Mouse (Mus musculus): ENCODE results near the gene Nt5e. TPM values are rescaled to one million over a fixed set of nuclear protein-coding genes. Genes with fewer than 3 reads are reported as not detected.

The Nt5e gene
- polyA plus RNA-seq, 1 experiment from 2014 or later: 3.9 TPM

DNA sequence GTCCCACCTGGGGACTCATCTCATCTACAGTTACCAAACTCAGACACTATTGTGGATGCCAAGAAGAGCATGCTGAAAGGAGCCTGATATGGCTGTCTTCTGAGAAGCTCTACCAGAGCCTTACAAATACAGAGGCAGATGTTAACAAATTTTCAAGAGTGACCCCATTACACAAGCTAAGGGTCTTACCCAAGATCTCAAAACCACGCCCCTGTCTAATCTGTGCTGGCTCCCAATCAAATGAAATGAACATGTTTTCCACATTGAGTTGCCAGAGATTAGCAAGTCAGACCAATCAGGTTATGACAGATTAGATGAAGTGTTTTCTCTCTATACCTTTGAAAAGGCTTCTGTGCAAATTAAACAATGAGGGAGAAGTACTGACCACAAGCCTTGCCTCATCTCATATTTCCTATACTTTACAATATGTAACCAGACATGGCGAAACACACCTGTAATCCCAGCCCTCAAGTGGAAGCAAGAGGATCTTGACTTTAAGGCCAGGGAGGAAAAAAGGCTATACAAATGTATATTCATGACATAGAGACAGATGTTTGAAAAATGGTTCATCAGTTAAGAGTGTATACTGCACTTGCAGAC lies 19.9 kb upstream of the Nt5e start:
- Histone ChIP-seq H3K9me3 (ENCODE audit: low read length) (no peaks in the 10 kb centered on the region), H3K36me3 (ENCODE audit: insufficient read depth, low read length) (no peaks in the 10 kb centered on the region), H3K27ac (ENCODE audit: low read length) (no peak overlapping the region), H3K4me1 (ENCODE audit: insufficient read depth, low read length) (no peaks in the 10 kb centered on the region), H3K9ac (replicated peaks; ENCODE audit: low read length) (no peak overlapping the region), H3K27me3 (ENCODE audit: insufficient read depth, low read length) (no peaks in the 10 kb centered on the region), H3K4me2 (replicated peaks; ENCODE audit: low read depth, low read length) (no peak overlapping the region), H3K4me3 (ENCODE audit: low read length) (no peak overlapping the region)
- ATAC-seq (ENCODE audit: low FRiP score, low TSS enrichment): no peak
- 90% methylated on average over 2 of the region's 2 CpGs for WGBS

DNA sequence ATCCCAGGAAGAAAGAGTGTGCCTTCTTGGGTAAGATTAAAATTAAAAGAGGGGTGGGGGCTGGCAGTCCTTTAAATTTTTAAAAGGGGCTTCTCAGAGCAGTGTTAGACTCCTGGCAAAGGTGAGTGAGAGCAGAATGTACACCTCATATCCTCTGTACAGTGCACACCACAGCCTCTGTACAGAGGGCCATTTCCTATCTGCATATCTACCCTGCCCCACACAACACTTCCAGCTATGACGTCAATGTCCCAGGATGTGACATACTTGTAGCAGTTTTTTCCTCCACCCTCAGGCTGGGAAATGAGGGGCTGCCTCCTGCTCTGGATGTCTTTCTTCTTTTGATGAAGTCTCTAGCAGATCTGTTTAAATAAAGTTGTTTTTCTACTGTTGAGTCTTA lies 17.9 kb upstream of the Nt5e start:
- no peak for ATAC-seq (ENCODE audit: low FRiP score, low TSS enrichment)

DNA sequence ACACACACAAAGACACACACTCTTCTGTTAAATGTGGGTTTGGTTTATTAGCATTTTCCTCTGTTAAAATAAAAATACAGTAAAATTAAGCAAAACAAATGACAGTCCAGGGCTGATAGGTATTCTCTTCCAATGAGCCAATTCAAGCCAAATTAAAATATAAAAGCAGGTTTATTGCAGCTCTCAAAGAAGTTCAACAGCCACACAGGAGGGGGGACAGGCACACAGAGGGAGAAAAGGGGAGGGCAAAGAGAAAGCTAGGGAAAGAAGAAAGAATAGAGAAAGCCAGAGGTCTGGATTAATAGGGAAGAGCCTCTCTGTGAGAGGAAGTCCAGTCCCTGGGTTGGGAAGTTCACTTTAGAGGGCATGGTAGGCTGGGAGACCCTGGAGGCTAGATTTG lies 7.8 kb upstream of the Nt5e start:
- Histone ChIP-seq H3K36me3 (ENCODE audit: insufficient read depth, low read length) (no peaks in the 10 kb centered on the region), H3K27me3 (ENCODE audit: insufficient read depth, low read length) (no peaks in the 10 kb centered on the region), H3K9ac (replicated peaks; ENCODE audit: low read length) (no peak overlapping the region), H3K4me2 (replicated peaks; ENCODE audit: low read depth, low read length) (no peak overlapping the region), H3K4me1 (ENCODE audit: insufficient read depth, low read length) (no peaks in the 10 kb centered on the region), H3K9me3 (ENCODE audit: low read length) (peaks cover 3% of the 10 kb centered on the region; the same call in 1 of the 2 replicates), H3K27ac (ENCODE audit: low read length) (no peak overlapping the region), H3K4me3 (ENCODE audit: low read length) (no peak overlapping the region)
- ATAC-seq (ENCODE audit: low FRiP score, low TSS enrichment): no peak

More for the DNA sequence above, 17.9 kb upstream of the Nt5e start:
- Histone ChIP-seq H3K36me3 (ENCODE audit: insufficient read depth, low read length) (no peaks in the 10 kb centered on the region), H3K9ac (replicated peaks; ENCODE audit: low read length) (no peak overlapping the region), H3K27me3 (ENCODE audit: insufficient read depth, low read length) (no peaks in the 10 kb centered on the region), H3K4me3 (ENCODE audit: low read length) (no peak overlapping the region), H3K4me2 (replicated peaks; ENCODE audit: low read depth, low read length) (no peak overlapping the region), H3K4me1 (ENCODE audit: insufficient read depth, low read length) (no peaks in the 10 kb centered on the region), H3K27ac (ENCODE audit: low read length) (no peak overlapping the region), H3K9me3 (ENCODE audit: low read length) (no peaks in the 10 kb centered on the region)
- 62% methylated on average over 1 of the region's 1 CpGs for WGBS

DNA sequence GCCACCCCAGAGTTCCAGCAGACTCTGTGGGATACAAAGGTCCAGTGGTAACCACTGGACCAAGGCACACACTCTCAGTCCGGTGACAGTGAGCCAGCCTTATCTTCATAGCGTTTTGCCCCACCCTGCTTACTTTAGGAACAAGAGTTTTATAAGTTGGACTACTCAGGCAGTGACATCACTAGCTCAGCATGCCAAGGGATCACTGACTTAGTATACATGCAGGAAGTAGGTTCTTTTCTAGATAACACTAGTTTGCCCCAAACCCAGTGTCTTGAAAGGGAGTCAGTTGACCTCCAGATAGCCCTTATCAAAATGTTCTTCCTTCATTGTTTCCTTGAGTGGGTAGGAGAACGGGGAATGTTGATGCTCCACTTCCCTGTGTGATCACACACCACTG lies 2.4 kb upstream of the Nt5e start:
- H3K4me3 ChIP-seq (ENCODE audit: low read length): no peak overlapping the region
- no peak overlapping the region for H3K9ac ChIP-seq (replicated peaks; ENCODE audit: low read length)
- peaks cover 19% of the 10 kb centered on the region for H3K27me3 ChIP-seq (ENCODE audit: insufficient read depth, low read length)
- no peak overlapping the region for H3K27ac ChIP-seq (ENCODE audit: low read length)
- no peaks in the 10 kb centered on the region for H3K36me3 ChIP-seq (ENCODE audit: insufficient read depth, low read length)
- peaks cover 3% of the 10 kb centered on the region; the same call in 1 of the 2 replicates for H3K9me3 ChIP-seq (ENCODE audit: low read length)
- H3K4me2 ChIP-seq (replicated peaks; ENCODE audit: low read depth, low read length): no peak overlapping the region
- 92% methylated on average over 3 of the region's 3 CpGs for WGBS
- 0 out of 2 replicates have a peak, but pooled peaks cover 8% of the 10 kb centered on the region for H3K4me1 ChIP-seq (ENCODE audit: insufficient read depth, low read length)
- ATAC-seq (ENCODE audit: low FRiP score, low TSS enrichment): no peak

DNA sequence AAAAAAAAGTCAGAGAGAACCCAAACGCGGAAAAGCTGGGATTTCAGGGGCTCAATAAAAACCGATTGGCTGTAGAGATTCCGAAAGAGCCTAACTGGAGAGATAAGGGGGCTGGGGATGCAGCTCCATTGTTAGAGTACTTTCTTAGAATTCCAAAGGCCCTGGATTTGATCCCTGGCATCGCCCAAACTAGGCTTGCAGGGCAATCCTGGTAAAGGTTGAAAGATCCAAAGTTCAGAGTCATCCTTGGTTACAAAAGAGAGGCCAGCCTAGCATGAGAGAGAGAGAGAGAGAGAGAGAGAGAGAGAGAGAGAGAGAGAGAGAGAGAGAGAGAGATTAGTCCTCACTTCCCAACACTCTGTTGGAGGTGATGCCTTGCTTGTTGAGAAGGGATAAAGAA lies 1.7 kb downstream of the Nt5e start:
- ATAC-seq (ENCODE audit: low FRiP score, low TSS enrichment): no peak
- H3K4me2 ChIP-seq (replicated peaks; ENCODE audit: low read depth, low read length): no peak overlapping the region
- WGBS: 29% methylated on average over 5 of the region's 5 CpGs

DNA sequence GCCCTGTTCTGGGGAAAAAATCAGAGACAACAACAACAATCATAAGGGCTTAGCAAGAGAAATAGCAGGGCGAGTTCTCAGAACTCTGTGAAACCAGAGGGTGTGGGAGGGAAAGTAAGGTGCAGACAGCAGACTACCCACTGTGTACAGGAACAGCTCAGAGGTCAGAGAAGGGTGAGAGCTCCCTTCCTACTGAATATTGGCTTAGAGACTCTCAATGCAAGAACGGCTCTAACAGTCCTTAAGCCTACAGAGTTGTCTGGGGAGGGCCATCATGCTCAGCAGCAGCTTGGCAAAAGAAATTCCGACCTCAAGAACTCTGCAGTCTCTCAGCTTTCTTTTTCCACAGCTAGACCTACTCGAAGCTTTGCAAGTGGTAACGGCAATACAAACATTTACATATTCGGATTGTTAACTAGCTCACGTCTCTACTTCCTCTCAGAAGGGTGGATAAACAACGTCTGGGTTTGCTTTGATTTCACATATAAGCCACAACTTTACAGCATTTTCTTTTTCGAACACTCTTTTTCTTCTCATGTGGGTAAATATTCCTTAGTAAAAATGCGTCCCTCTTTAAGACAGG lies 2.3 kb downstream of the Nt5e start:
- Histone ChIP-seq H3K9me3 (ENCODE audit: low read length) (no peaks in the 10 kb centered on the region), H3K4me3 (ENCODE audit: low read length) (no peak overlapping the region), H3K4me1 (ENCODE audit: insufficient read depth, low read length) (0 out of 2 replicates have a peak, but pooled peaks cover 8% of the 10 kb centered on the region), H3K36me3 (ENCODE audit: insufficient read depth, low read length) (no peaks in the 10 kb centered on the region), H3K9ac (replicated peaks; ENCODE audit: low read length) (no peak overlapping the region), H3K27me3 (ENCODE audit: insufficient read depth, low read length) (peaks cover 19% of the 10 kb centered on the region), H3K27ac (ENCODE audit: low read length) (no peak overlapping the region), H3K4me2 (replicated peaks; ENCODE audit: low read depth, low read length) (no peak overlapping the region)
- ATAC-seq (ENCODE audit: low FRiP score, low TSS enrichment): no peak
- 34% methylated on average over 10 of the region's 10 CpGs for WGBS

More for the DNA sequence above, 1.7 kb downstream of the Nt5e start:
- H3K4me3 ChIP-seq (ENCODE audit: low read length): no peak overlapping the region
- peaks cover 19% of the 10 kb centered on the region for H3K27me3 ChIP-seq (ENCODE audit: insufficient read depth, low read length)
- no peak overlapping the region for H3K9ac ChIP-seq (replicated peaks; ENCODE audit: low read length)
- 0 out of 2 replicates have a peak, but pooled peaks cover 8% of the 10 kb centered on the region for H3K4me1 ChIP-seq (ENCODE audit: insufficient read depth, low read length)
- H3K9me3 ChIP-seq (ENCODE audit: low read length): peaks cover 2% of the 10 kb centered on the region; the same call in 1 of the 2 replicates
- no peak overlapping the region for H3K27ac ChIP-seq (ENCODE audit: low read length)
- no peaks in the 10 kb centered on the region for H3K36me3 ChIP-seq (ENCODE audit: insufficient read depth, low read length)

DNA sequence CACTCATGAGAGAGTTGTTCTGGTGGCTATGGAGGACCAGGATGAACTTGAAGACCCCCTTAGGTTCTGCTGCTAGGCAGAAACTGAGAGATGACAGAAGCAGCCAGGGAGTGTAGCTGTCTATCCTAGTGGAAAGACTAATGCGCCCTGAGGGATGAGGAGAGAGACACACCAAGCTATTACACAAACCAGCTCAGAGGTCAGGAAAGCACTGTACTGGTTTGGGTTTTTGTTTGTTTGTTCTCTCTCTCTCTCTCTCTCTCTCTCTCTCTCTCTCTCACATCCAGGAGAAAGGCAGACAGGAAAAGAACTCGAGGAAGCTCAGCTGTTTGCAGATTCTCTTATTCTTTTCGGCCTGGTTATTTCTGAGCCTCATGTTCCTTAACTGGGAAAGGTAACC lies 3.3 kb downstream of the Nt5e start:
- ATAC-seq (ENCODE audit: low FRiP score, low TSS enrichment): no peak
- Histone ChIP-seq H3K4me2 (replicated peaks; ENCODE audit: low read depth, low read length) (no peak overlapping the region), H3K4me3 (ENCODE audit: low read length) (no peak overlapping the region), H3K27me3 (ENCODE audit: insufficient read depth, low read length) (peaks cover 17% of the 10 kb centered on the region), H3K9me3 (ENCODE audit: low read length) (no peaks in the 10 kb centered on the region), H3K9ac (replicated peaks; ENCODE audit: low read length) (no peak overlapping the region), H3K4me1 (ENCODE audit: insufficient read depth, low read length) (0 out of 2 replicates have a peak, but pooled peaks cover 8% of the 10 kb centered on the region), H3K36me3 (ENCODE audit: insufficient read depth, low read length) (no peaks in the 10 kb centered on the region), H3K27ac (ENCODE audit: low read length) (no peak overlapping the region)
- WGBS: 60% methylated on average over 3 of the region's 3 CpGs

DNA sequence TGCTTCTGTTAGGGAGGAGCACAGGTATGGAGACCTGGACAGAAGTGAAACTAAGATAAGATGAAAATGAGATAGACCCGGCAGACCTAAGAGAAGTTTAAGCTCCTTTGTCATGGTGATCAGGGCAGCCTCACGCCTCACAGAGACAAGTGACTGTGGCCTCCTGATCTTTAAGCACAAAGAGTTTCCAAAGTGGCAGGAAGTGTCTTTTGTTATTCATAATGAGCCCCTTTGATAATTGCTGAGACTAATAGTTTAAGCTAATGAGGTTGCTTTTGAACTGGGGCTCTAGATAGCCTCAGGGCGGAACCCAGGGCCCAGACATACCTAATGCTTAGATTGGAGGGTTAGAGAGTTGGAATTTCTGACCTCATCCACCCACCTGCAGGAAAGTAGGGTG lies 5.5 kb downstream of the Nt5e start:
- H3K4me1 ChIP-seq (ENCODE audit: insufficient read depth, low read length): 0 out of 2 replicates have a peak, but pooled peaks cover 8% of the 10 kb centered on the region
- H3K4me2 ChIP-seq (replicated peaks; ENCODE audit: low read depth, low read length): no peak overlapping the region
- H3K9me3 ChIP-seq (ENCODE audit: low read length): no peaks in the 10 kb centered on the region
- no peak overlapping the region for H3K4me3 ChIP-seq (ENCODE audit: low read length)
- H3K27me3 ChIP-seq (ENCODE audit: insufficient read depth, low read length): peaks cover 8% of the 10 kb centered on the region
- 39% methylated on average over 3 of the region's 3 CpGs for WGBS
- no peak overlapping the region for H3K9ac ChIP-seq (replicated peaks; ENCODE audit: low read length)
- H3K36me3 ChIP-seq (ENCODE audit: insufficient read depth, low read length): no peaks in the 10 kb centered on the region
- H3K27ac ChIP-seq (ENCODE audit: low read length): no peak overlapping the region
- no peak for ATAC-seq (ENCODE audit: low FRiP score, low TSS enrichment)

DNA sequence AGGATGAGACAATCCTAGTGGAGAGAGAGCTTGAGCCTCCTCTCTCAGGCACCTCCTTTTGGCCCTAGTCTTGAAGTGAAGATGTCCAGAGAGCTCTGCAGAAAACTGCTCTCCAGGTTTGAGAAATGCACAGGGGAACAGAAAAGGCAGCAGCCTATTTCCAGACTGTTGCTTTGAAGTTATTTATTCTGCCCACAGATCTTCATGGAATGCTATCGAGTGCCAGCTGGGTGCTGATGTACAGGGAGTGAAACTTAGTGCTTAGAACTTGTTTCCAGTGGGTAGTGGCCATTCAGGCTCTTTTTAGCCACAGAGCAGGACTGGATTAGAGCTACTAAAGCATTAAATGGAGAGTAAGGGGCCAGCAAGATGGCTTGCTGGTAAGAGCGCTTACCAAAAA lies 8.8 kb downstream of the Nt5e start:
- Histone ChIP-seq H3K27ac (ENCODE audit: low read length) (no peak overlapping the region), H3K4me1 (ENCODE audit: insufficient read depth, low read length) (no peaks in the 10 kb centered on the region), H3K4me3 (ENCODE audit: low read length) (no peak overlapping the region), H3K27me3 (ENCODE audit: insufficient read depth, low read length) (no peaks in the 10 kb centered on the region), H3K4me2 (replicated peaks; ENCODE audit: low read depth, low read length) (no peak overlapping the region), H3K9me3 (ENCODE audit: low read length) (no peaks in the 10 kb centered on the region), H3K36me3 (ENCODE audit: insufficient read depth, low read length) (no peaks in the 10 kb centered on the region), H3K9ac (replicated peaks; ENCODE audit: low read length) (no peak overlapping the region)
- 38% methylated on average over 1 of the region's 2 CpGs for WGBS
- no peak for ATAC-seq (ENCODE audit: low FRiP score, low TSS enrichment)

DNA sequence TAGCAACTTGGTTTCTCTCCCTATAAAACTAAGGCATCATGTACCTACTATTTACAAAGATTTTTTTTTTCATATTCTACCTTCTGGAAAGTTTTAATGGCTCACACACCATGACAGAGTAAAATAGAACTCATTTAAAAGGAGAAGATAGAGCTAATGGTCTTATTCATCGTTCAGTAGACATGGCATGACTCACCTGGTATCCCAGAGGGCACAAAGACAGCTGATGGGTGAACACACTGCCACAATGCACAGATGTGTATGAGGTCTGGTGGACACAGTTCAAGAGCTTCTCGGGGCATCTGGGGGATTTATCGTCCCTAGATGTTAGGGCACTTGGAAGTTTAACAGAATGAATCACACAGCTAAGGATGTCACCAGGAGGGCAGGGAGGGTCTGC lies 13.8 kb downstream of the Nt5e start:
- no peak overlapping the region for H3K27ac ChIP-seq (ENCODE audit: low read length)
- no peak overlapping the region for H3K9ac ChIP-seq (replicated peaks; ENCODE audit: low read length)
- no peaks in the 10 kb centered on the region for H3K36me3 ChIP-seq (ENCODE audit: insufficient read depth, low read length)
- no peak overlapping the region for H3K4me2 ChIP-seq (replicated peaks; ENCODE audit: low read depth, low read length)
- ATAC-seq (ENCODE audit: low FRiP score, low TSS enrichment): no peak
- H3K9me3 ChIP-seq (ENCODE audit: low read length): no peaks in the 10 kb centered on the region
- no peaks in the 10 kb centered on the region for H3K4me1 ChIP-seq (ENCODE audit: insufficient read depth, low read length)
- H3K27me3 ChIP-seq (ENCODE audit: insufficient read depth, low read length): no peaks in the 10 kb centered on the region
- WGBS: 82% methylated on average over 3 of the region's 3 CpGs
- no peak overlapping the region for H3K4me3 ChIP-seq (ENCODE audit: low read length)

Measured in kidney, embryonic 16.5 days (tissue).